Mouse (Mus musculus) kidney, postnatal 10 days (tissue): ENCODE measurements around the gene Snx33.
A peak's percentile ranks its signal among the peaks of the same experiment; 100 is the strongest.

Source experiments
- DNase-seq: peaks from one replicate; pipeline ENCODE4 v3.0.0; 2021; ENCODE audit warnings: mixed read lengths

Snx33 gene

DNA sequence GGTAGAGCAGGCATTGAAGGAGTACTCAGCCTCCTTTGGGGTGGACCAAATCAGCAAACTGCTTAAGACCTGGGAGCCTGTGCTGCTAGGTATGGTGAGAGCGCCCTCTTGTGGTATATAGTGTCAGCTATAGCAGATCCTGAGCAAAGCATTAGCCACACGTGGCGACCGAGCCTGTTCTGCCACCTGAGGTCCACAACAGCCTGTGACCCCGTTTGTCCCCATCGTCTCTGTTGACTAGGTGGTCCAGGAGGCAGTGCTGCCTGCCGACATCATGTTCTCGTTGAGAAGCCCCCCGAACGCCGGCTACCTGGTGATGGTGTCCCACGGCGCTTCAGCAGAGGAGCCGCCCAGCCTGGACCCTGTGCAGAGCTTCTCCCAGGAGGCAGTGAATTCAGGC lies 38.4 kb downstream of the Snx33 start:
- peak; percentile 86 for DNase-seq

DNA sequence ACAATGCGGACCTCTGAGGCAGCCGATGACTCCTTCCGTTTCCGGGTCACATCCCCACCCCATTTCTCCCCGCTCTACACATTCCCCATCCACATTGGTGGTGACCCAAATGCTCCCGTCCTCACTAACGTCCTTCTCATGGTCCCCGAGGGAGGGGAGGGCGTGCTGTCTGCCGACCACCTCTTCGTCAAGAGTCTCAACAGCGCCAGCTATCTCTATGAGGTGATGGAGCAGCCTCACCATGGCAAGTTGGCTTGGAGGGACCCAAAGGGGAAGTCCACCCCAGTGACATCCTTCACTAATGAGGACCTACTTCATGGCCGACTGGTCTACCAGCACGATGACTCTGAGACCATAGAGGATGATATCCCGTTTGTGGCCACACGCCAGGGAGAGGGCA lies 40.6 kb downstream of the Snx33 start:
- DNase-seq = peak; percentile 7

DNA sequence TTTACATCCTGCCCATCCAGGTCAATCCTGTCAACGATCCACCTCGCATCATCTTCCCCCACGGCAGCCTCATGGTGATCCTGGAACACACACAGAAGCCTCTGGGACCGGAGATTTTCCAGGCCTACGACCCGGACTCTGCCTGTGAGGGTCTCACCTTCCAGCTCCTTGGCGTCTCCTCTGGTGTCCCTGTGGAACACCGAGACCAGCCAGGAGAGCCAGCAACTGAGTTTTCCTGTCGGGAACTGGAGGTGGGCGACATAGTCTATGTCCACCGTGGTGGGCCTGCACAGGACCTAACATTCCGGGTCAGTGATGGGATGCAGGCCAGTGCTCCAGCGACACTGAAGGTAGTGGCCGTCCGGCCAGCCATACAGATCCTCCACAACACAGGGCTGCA lies 41.6 kb downstream of the Snx33 start:
- peak; percentile 8 for DNase-seq

DNA sequence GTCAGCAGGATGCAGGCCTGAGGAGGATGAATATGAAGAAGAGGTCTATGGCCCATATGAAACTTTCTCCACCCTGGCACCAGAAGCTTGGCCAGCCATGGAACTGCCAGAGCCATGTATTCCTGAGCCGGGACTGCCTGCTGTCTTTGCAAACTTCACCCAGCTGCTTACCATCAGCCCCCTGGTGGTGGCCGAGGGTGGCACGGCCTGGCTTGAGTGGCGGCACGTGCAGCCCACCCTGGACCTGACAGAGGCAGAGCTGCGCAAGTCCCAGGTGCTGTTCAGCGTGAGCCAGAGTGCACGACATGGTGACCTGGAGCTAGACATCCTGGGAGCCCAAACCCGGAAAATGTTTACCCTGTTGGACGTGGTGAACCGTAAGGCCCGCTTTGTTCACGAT lies 42.1 kb downstream of the Snx33 start:
- DNase-seq = peak; percentile 70

DNA sequence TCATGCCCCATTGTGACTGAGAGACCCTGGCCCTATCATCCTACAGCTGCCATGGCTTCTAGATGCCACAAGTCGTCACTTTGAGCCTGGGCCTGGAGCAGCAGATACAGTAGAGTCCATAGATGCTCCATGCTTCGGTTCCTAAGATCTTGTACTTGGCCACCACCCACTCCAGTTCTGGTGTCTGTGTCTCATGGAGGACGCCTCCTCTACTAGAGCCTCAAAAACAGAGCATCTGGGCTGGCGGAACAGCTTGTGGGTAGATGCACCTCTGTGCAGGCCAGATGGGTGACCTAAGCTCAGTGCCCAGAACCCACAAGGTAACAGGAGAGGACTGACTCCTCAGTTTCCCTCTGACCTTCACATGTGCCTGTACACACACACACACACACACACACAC lies 43.8 kb downstream of the Snx33 start:
- DNase-seq = no peak

DNA sequence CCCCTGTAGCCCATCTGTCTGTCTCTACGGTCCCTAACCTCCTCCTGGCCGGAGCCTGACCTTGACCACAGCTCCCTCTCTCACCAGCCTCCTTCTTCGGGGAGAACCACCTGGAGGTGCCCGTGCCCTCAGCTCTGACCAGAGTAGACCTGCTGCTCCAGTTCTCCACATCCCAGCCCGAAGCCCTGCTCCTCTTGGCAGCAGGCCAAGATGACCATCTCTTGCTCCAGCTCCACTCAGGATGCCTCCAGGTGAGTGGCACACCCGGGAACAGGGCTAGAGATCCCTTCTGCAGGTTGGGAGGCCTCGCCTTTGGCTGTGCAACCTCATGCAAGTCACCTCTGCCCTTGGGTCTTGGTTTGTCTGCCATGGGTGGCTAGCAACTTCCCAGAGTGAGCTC lies 44.7 kb downstream of the Snx33 start:
- no peak for DNase-seq

DNA sequence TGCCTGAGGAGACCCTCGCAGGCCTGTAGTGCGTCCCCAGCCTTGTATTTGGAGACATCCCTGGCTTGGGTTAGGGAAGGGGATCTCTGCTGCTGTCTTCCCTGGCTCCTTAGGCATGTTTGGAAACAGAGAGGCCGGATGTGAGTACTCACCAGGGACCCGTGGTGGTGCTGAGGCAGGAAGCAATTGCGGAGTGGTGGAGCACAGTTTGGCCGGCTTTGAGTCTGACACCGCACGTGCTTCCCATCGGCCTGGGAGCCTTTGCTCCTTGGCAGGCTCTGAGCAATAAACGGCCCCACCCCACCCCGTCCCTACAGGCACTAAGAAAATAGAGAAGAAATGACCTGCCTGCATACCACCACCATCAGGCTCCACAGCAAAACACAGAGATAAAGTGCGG lies 45.4 kb downstream of the Snx33 start:
- peak; percentile 73 for DNase-seq

DNA sequence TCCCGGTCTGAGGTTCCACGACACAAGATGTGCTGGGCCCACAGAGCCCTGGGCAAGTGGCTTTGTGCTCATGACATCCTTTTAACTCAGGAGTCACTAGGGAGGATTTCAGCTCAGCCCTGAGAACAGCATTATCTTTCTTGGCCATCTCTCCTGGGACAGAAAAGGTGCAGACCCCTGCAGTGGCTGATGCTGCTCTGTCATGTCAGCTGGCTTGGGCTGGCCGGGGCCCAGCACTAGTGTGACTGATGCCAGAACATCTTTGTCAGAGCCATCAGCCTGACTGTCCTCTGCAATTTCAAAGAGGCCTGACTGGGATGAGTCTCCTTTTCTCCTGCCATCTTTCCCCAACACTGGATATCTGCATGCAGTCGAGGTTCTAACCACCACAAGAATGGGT lies 45.9 kb downstream of the Snx33 start:
- DNase-seq = no peak

DNA sequence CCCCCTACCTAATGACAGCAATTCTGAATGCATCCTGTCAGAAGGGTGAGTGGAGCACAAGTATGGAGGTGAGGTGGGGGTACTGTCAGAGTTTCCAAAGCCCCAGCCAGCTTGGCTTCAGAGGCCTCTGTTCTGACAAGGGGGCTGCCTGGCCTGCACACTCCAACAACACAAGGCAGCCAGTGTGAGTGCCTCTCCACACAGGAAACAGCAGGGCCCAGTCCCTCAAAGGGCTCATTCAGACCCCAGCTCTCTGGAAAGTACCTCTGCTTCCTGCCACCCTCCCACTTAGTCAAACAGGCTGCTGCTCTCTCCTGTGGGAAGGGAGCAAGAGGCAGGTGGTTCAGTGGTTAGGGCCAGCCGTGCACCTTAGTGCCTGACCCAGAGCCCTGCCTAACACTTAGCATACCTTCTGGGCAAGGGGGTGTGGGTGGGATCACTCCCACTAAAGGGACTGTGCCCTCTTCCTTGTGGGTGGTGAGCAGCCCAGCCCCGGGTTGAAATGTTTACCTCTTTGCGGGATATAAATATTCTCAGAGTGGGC lies 46.6 kb downstream of the Snx33 start:
- DNase-seq = no peak

DNA sequence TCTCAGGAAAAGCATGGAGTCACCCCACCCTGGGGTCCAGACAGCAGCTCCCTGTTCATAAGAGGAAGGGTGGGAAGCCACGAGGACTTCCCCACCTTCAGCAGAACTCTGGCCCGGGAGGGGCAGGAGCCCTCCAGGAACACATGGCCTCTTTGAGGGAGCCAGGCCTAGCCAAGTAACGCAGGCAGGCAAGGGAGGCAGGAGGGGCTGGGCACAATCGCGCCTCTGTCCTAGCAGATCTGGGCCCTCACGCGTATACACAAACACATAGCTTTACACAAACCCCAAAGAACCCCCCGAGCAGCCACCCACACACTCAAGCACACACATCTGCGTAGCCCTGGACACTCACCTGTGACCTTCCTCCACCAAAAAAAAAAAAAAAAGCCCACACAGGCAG lies 47.4 kb downstream of the Snx33 start:
- DNase-seq = no peak

DNA sequence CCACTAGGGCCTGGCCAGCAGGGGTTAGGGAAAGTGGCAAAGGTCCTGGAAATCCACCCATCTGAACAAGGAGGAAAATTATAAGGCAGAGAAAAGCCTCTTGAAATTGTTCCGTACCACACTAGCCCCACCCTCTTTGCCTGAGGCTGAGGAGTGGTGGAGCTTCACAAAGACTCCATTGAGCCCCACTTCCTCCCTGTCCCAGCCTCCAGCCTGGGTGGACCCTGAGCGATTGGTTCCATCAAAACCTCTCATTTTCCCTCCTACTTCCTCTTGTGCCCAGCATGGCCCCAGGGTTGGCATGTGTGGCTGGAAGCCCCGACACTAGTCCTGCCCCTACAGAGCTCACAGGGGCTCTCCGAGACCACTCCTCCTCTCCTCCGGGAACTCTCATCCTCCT lies 50.9 kb downstream of the Snx33 start:
- DNase-seq = no peak

DNA sequence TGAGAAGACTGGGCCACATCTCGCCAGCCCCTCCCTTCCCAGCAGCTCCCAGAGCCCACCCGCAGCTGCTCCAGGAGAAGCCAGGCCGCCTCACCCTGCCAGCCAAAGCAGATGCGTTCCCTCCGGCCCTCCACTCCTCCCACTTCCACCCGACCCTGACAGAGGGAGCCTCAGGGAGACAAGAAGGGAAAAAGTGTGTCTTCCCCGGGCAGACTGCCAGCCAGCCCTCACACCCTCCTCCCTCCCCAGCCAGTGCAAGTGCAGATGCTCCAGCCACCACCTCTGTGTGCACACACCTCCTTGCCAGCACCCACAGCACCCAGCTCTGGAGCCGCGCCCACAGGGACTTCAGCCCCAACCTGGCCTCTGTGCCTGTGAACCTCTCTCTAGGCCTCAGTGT lies 51.4 kb downstream of the Snx33 start:
- peak; percentile 76 for DNase-seq

DNA sequence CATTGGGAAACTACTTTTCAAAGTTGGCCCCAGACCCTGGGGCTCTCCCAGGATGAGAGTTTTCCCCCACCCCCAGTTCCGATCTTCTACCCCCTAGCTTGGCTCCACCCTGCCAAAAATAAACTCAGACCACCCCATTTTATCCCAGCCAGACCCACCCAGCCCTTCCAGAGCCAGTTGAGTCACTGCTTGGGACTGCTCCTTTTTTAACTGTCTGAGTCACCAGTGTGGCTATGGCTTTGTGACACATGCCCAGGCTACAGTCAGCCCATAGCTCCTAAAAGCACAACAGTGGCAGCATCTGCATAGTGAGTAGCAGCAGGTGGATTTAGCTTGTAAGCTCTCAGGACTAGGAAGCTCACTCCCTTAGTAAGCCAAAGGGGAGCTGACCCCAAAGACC lies 55.1 kb downstream of the Snx33 start:
- no peak for DNase-seq

DNA sequence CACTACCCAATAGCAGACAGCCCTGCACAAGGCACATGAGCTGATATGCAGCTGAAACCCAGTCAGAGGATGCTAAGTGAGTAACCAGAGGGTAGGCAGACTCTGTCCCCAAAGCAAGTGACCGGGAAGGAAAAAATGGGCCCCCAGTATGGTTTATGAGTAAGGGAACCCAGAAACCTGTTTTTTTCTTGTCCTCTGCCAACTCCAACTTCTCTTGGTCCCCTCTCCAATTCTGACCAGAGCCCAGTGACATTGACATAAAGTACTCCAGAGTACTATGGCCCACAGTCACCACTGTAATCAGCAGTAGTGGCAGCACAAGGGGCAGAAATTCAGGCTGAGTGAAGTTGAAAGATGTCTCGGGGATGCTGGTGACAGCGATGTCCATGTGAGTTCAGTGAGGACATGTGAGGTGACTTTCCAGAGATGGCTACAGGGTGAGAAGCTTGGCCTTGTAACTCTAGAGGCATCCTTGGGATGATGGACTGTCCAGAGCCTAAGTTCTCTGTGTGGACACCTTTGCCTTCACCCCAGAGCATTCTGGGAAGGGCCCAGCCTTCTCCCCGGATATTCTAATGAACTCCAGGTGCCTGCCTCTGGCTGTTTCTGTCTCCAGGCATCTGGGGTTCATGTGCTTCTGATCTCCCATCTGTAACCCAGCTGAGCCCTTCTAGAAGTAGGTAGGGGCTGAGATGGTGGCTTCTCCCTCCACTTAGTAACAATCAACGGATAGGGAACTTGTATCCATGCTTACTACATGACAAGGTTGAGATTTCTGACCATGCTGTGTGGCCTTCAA lies 55.9 kb downstream of the Snx33 start:
- DNase-seq = no peak

DNA sequence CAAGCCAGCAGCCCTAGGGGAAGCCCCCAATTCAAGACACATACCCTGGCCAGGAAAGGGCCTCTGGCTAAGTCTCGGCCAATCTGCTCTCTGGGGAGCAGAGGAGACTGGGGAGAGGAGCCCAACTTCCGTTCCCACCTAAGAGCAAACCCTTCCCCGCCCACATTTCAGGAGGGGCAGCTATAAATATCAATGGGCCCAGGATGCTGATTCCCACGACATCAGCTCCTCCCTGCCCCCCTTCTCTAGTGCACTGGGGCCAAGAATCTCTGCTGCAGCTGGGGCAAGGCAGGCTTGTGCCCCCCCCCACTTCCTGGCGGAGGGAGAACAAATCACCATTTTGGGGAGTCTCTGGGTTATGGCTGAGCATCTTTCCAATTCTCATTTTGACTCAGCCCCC lies 57.0 kb downstream of the Snx33 start:
- peak; percentile 75 for DNase-seq

DNA sequence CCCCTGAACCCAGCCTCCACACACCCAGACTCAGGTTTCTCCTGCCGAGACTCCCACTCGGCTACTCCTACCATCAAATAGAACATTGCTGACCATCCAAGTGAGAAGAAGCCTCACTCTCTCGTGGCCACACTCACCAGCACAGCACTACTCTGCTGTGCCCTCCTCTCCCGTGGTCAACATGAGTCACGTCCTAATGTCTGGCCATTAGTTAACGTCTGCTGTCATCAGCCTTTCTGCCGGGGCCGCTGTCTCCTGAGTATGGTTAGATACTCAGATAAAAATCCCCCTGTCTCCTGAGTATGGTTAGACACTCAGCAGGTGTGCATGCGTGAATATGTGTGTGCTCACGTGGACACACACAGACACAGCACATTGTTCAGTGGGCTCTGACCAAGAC lies 57.4 kb downstream of the Snx33 start:
- DNase-seq = no peak

DNA sequence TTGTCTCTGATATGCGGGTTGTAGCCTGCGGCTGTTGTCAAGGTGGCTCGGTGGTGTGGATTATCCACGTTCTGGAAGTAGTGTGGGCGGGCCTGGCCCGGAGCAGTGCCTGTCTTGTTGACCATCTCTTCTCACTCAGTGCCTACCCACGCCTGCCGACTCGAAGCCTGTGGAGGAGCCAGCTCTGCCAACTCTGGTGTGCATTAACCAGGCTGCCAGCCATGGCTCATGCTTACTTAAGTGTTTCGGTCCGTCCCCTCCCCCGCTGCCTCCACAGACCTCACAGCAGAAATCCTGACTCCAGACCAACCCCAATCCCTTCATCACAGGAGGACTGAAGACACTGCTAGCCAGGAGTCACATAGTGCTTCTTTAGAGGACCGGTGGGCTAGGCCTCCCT lies 58.6 kb downstream of the Snx33 start:
- peak; percentile 83 for DNase-seq

DNA sequence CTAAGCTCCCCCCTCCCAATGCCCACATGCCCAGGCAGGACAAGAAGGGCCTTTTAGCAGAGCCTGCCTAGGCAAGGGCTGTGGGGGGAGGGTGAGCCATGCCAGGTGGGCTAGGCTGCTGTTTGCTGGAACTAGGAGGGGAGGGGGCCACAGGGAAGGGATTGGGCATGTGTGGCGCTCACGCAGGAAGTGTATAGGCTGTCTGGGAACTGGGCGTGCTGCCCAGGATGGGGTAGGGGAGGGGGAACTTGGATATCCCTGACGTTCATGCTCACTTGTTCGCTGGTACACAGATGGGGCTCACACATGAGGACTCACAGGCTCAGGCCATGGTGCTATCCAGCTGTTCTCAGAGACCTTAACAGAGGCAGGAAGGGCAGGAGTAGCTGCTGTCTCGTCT lies 59.9 kb downstream of the Snx33 start:
- peak; percentile 81 for DNase-seq
